19 mouse cellular contexts compared by ENCODE assay signal in the genomic region with DNA sequence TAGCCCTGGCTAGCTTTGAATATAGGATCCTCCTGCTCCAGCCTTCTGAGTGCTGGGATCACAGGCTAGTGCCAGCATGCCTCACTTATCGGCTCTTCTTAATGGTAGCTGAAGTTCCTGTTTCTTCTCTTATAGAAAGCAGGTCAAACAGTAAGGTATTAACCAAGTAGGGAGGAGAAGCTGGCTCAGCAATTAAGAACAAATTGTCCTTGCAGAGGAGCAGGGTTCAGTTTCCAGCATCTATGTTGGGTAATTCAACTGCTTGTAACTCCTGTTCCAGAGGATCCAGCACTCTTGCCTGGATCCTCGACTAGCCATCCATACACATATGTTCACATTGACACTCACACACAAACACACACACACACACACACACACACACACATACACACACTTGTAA.
A peak's percentile ranks its signal among the peaks of the same experiment; 100 is the strongest.
DNase-seq lines count a peak whose midpoint lies in the region; ATAC-seq and TF ChIP-seq lines count a peak whose summit lies in the region.
"Had no signal": no experiment of that assay in that cellular context is flagged by ENCODE, and none has a peak within 500 bp of the region (broad histone marks: within the 10 kb centered on the region; RNA-seq: fewer than 3 reads in every experiment).

No protein-coding gene starts in this region.

- ATAC-seq in liver, embryonic 12.5 days = no peak
- ATAC-seq in forebrain, postnatal 0 days = no peak

- no peaks in the 10 kb centered on the region for H3K9me3 ChIP-seq in liver, embryonic 12.5 days (replicated peaks)
- H3K9me3 ChIP-seq in forebrain, postnatal 0 days (ENCODE audit: low read length) = no peaks in the 10 kb centered on the region
- H3K9me3 ChIP-seq: embryonic facial prominence, embryonic 13.5 days; heart, embryonic 15.5 days; hindbrain, embryonic 13.5 days had no signal

- peak; percentile 27 for DNase-seq in kidney, adult 18-20 months
- DNase-seq in kidney, postnatal 4 days = no peak
- peak; percentile 40 for DNase-seq in liver, adult 2 months (ENCODE audit: extremely low read depth, low read depth, low spot score)
- peak; percentile 30 for DNase-seq in kidney, postnatal 14 days
- no peak for DNase-seq in urinary bladder, postnatal 36 days (ENCODE audit: low spot score in 2 of 2)
- DNase-seq in forebrain, postnatal 0 days = no peak
- DNase-seq: adrenal gland, adult 2 months; adrenal gland, postnatal 25 days; cerebellum, adult 18-20 months; cerebellum, adult 9-11 months; cerebellum, postnatal 36 days; gastrocnemius, postnatal 14 days; heart, adult 2 months; heart, postnatal 14 days had no signal

- H3K27ac ChIP-seq in liver, adult 2 months (replicated peaks; ENCODE audit: insufficient read depth, low read depth, low read length) = no peak overlapping the region
- H3K27ac ChIP-seq in liver, embryonic 12.5 days = no peak overlapping the region
- no peak overlapping the region for H3K27ac ChIP-seq in forebrain, postnatal 0 days (ENCODE audit: low read depth, low read length)
- H3K27ac ChIP-seq: embryonic facial prominence, embryonic 13.5 days; heart, adult 2 months; heart, embryonic 15.5 days had no signal

- no peaks in the 10 kb centered on the region for H3K27me3 ChIP-seq in liver, adult 2 months (ENCODE audit: control insufficient read depth, insufficient read depth, low read length)
- H3K27me3 ChIP-seq in liver, embryonic 12.5 days (replicated peaks) = no peaks in the 10 kb centered on the region
- H3K27me3 ChIP-seq in forebrain, postnatal 0 days (ENCODE audit: insufficient read depth, low read length) = no peaks in the 10 kb centered on the region
- H3K27me3 ChIP-seq: embryonic facial prominence, embryonic 13.5 days; heart, embryonic 15.5 days; hindbrain, embryonic 13.5 days had no signal

- no peaks in the 10 kb centered on the region for H3K36me3 ChIP-seq in liver, adult 2 months (ENCODE audit: control insufficient read depth, insufficient read depth, low read length)
- no peaks in the 10 kb centered on the region for H3K36me3 ChIP-seq in liver, embryonic 12.5 days
- H3K36me3 ChIP-seq in forebrain, postnatal 0 days (ENCODE audit: insufficient read depth) = no peaks in the 10 kb centered on the region
- H3K36me3 ChIP-seq: embryonic facial prominence, embryonic 13.5 days; heart, embryonic 15.5 days; hindbrain, embryonic 13.5 days had no signal

- H3K4me1 ChIP-seq in liver, adult 2 months (ENCODE audit: control insufficient read depth, insufficient read depth, low read length) = peaks cover 2% of the 10 kb centered on the region; the same call in 1 of the 2 replicates
- H3K4me1 ChIP-seq in liver, embryonic 12.5 days = no peaks in the 10 kb centered on the region
- 0 out of 2 replicates have a peak, but pooled peaks cover 3% of the 10 kb centered on the region for H3K4me1 ChIP-seq in forebrain, postnatal 0 days (ENCODE audit: insufficient read depth)

- H3K79me2 ChIP-seq in liver, adult 2 months (ENCODE audit: control insufficient read depth, insufficient read depth, low read length) = no peaks in the 10 kb centered on the region; the same call in 1 of the 2 replicates

- no peak overlapping the region for H3K9ac ChIP-seq in liver, adult 2 months (ENCODE audit: low read depth, low read length)
- no peak overlapping the region for H3K9ac ChIP-seq in liver, embryonic 12.5 days
- H3K9ac ChIP-seq in forebrain, postnatal 0 days = no peak overlapping the region
- H3K9ac ChIP-seq: embryonic facial prominence, embryonic 13.5 days; heart, embryonic 15.5 days; hindbrain, embryonic 13.5 days had no signal

- no peak for TF ChIP-seq POLR2A in liver, adult 2 months (IDR thresholded peaks at IDR 0.05; ENCODE audit: extremely low read depth, insufficient read depth, low read length)

- TF ChIP-seq CTCF in liver, adult 2 months (IDR thresholded peaks at IDR 0.05; ENCODE audit: low read depth, low read length) = no peak
- TF ChIP-seq CTCF in forebrain, postnatal 0 days (IDR thresholded peaks at IDR 0.05; ENCODE audit: low read depth) = no peak

- H3K4me2 ChIP-seq in liver, embryonic 12.5 days = no peak overlapping the region
- H3K4me2 ChIP-seq in forebrain, postnatal 0 days (ENCODE audit: low read depth) = no peak overlapping the region
- H3K4me2 ChIP-seq: embryonic facial prominence, embryonic 13.5 days; heart, embryonic 11.5 days; heart, embryonic 15.5 days; hindbrain, embryonic 13.5 days had no signal

- 73% methylated on average over 2 of the region's 2 CpGs for WGBS in liver, adult 2 months
- WGBS in liver, embryonic 12.5 days (ENCODE audit: insufficient replicate concordance) = 61% methylated on average over 2 of the region's 2 CpGs
- 79% methylated on average over 2 of the region's 2 CpGs for WGBS in forebrain, postnatal 0 days

- no peak overlapping the region for H3K4me3 ChIP-seq in liver, adult 2 months (ENCODE audit: insufficient read depth, low read depth, low read length)
- no peak overlapping the region for H3K4me3 ChIP-seq in liver, embryonic 12.5 days
- H3K4me3 ChIP-seq in forebrain, postnatal 0 days (ENCODE audit: low read depth, low read length) = no peak overlapping the region
- H3K4me3 ChIP-seq: embryonic facial prominence, embryonic 13.5 days; heart, adult 2 months; heart, embryonic 15.5 days; hindbrain, embryonic 13.5 days had no signal

Comparison
In these comparisons a context has a peak if more than half of its experiments do, and no peak if none do; other contexts are left out.
1. DNase-seq: peak in kidney, adult 18-20 months (single experiment), liver, adult 2 months (single experiment) and kidney, postnatal 14 days (single experiment); none in kidney, postnatal 4 days (0 of 2), urinary bladder, postnatal 36 days (0 of 2) and forebrain, postnatal 0 days (single experiment).